Mouse (Mus musculus): ENCODE results near the gene Ppp1r15a. TPM values are rescaled to one million over a fixed set of nuclear protein-coding genes. Genes with fewer than 3 reads are reported as not detected.

Gene Ppp1r15a
- polyA plus RNA-seq, 1 experiment from 2014 or later = 280 TPM

DNA sequence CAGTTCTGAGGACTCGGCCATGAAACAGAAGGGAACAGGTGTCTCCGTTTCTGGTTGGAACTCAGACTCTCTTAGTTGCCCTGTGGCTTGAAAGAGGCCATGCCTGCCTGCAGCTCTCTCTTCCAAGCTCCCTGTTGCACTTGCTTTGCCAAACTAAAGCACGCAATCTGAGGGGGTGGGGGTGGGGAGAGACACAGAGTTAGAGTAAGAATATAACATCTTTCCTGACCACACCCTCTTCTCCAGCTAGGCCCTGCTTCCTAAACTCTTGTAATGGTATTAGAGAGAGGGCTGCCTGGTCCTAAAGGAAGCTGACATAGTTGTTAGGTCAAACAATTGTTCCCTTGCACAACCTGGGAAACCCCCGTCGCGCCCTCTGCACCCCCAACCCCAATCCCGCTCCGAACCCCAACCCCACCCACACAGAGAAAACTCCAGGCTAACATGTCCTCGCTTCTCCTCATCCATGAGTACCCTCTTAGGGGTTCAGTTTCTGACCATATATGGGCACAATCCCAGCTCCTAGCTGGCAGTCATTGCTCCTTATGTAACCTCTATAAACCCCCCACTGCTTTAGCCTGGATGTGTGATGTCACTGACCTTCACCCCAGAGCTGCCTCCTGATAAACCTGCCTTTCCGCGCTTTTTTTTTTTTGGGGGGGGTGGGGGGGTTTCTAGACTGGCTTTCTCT, 24.9 kb upstream of the Ppp1r15a start:
- H3K9ac ChIP-seq = no peak overlapping the region
- no peak overlapping the region for H3K4me2 ChIP-seq
- H3K27me3 ChIP-seq = no peaks in the 10 kb centered on the region; the same call in 1 of the 2 replicates
- WGBS (ENCODE audit: insufficient replicate concordance) = 75% methylated on average over 11 of the region's 11 CpGs
- no peaks in the 10 kb centered on the region for H3K9me3 ChIP-seq (replicated peaks)
- H3K36me3 ChIP-seq (replicated peaks) = no peaks in the 10 kb centered on the region
- H3K4me1 ChIP-seq (replicated peaks) = 0 out of 2 replicates have a peak, but pooled peaks cover 13% of the 10 kb centered on the region
- H3K27ac ChIP-seq (replicated peaks) = no peak overlapping the region
- ATAC-seq (ENCODE audit: insufficient read depth) = no peak
- no peak overlapping the region for H3K4me3 ChIP-seq (replicated peaks)

DNA sequence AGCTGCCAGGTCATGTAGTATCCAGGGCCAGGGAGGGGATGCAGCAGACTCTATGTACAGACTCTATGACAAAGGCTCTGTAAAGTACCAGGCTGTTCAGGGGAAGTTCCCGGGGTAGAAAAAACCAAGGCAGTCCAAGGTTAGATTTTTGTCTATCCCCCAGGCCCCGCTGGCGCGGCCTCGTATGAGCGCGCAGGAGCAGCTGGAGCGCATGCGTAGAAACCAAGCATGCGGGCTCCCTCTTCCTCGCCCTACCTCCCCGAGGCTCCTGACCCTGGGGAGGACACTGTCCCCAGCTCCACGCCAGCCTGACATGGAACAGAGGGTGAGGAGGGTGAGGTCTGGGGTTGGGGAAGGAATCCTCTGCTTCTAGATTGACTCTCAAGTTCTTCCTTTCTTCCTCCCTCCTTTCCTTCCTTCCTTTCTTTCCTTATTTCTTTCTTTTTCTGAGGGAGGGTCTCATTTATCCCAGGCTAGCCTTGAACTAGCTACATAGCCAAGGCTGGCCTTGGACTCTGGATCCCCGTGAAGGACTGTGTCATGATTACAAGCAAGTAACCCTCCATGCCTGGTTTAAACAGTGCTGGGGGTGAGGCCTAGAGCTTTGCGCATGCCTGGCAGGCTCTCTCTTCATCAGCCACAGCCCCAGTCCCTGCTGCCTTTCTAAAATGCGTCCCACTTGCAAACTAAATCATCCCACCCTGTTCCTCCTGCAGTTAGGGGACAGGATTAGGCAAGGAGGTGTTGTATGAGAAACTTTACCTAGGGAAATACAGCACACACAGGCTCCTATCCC, 23.8 kb upstream of the Ppp1r15a start:
- WGBS (ENCODE audit: insufficient replicate concordance) = 78% methylated on average over 16 of the region's 16 CpGs
- no peaks in the 10 kb centered on the region for H3K9me3 ChIP-seq (replicated peaks)
- no peak for ATAC-seq (ENCODE audit: insufficient read depth)

DNA sequence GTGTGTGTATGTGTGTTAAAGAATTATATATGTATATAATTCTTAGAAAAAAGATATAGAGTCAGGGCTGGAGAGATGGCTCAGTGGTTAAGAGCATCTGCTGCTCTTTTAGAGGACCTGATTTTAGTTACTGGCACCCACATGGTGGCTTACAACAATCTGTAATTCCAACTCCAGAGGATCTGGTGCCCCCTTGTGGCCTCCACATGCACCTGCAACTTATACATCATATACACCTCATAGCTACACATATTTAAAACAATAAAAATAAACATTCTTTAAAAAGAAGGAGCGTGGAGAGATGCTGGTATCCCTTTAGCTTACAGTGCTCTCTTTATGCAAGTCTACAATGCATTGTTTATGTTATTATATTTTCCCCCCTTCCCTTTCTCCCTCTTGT, 18.5 kb upstream of the Ppp1r15a start:
- Histone ChIP-seq H3K4me1 (replicated peaks) (no peaks in the 10 kb centered on the region), H3K4me2 (no peak overlapping the region), H3K27me3 (peaks cover 3% of the 10 kb centered on the region; the same call in 1 of the 2 replicates), H3K27ac (replicated peaks) (no peak overlapping the region), H3K9me3 (replicated peaks) (no peaks in the 10 kb centered on the region), H3K36me3 (replicated peaks) (no peaks in the 10 kb centered on the region), H3K4me3 (replicated peaks) (no peak overlapping the region), H3K9ac (no peak overlapping the region)
- no peak for ATAC-seq (ENCODE audit: insufficient read depth)
- WGBS (ENCODE audit: insufficient replicate concordance) = 60% methylated on average over 1 of the region's 1 CpGs

More for the DNA sequence above, 23.8 kb upstream of the Ppp1r15a start:
- Histone ChIP-seq H3K4me3 (replicated peaks) (no peak overlapping the region), H3K4me1 (replicated peaks) (0 out of 2 replicates have a peak, but pooled peaks cover 13% of the 10 kb centered on the region), H3K9ac (no peak overlapping the region), H3K27me3 (no peaks in the 10 kb centered on the region; the same call in 1 of the 2 replicates), H3K36me3 (replicated peaks) (no peaks in the 10 kb centered on the region), H3K4me2 (no peak overlapping the region), H3K27ac (replicated peaks) (no peak overlapping the region)

- 0 out of 2 replicates have a peak, but pooled peaks cover 4% of the 10 kb centered on the region for H3K4me1 ChIP-seq (replicated peaks)
- ATAC-seq (ENCODE audit: insufficient read depth) = no peak
- H3K36me3 ChIP-seq (replicated peaks) = no peaks in the 10 kb centered on the region
- no peak overlapping the region for H3K9ac ChIP-seq
- WGBS (ENCODE audit: insufficient replicate concordance) = 53% methylated on average over 2 of the region's 2 CpGs
- H3K27ac ChIP-seq (replicated peaks) = no peak overlapping the region
- peaks cover 24% of the 10 kb centered on the region for H3K27me3 ChIP-seq
- H3K4me2 ChIP-seq = no peak overlapping the region
- no peak overlapping the region for H3K4me3 ChIP-seq (replicated peaks)
- H3K9me3 ChIP-seq (replicated peaks) = no peaks in the 10 kb centered on the region
Observed at GRCm38 (mm10) chr7:45540213-45540612, 14.1 kb upstream of the Ppp1r15a start.

DNA sequence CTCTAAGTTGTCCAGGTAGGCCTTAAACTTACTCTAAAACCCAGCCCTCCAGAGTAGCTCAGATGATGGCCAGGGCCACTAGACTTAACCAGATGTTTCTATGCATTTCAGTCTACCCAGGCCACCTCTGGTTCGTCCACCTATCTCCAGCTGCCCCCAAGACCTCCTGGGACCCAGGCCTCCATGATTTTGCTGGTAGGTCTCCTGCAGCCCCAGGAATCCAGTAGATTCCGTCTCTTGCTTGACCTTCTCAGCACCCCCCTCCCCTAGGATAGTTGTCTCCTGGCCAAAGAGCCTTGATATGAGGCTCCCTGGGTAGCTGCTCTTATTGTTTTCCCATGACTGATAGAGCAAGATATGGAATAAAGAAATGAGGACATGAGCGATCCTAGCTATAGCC, 13.0 kb upstream of the Ppp1r15a start:
- no peak overlapping the region for H3K4me2 ChIP-seq
- H3K4me3 ChIP-seq (replicated peaks) = no peak overlapping the region
- H3K36me3 ChIP-seq (replicated peaks) = no peaks in the 10 kb centered on the region
- H3K27ac ChIP-seq (replicated peaks) = no peak overlapping the region
- H3K9me3 ChIP-seq (replicated peaks) = no peaks in the 10 kb centered on the region
- H3K27me3 ChIP-seq = peaks cover 24% of the 10 kb centered on the region
- no peak overlapping the region for H3K9ac ChIP-seq
- 0 out of 2 replicates have a peak, but pooled peaks cover 4% of the 10 kb centered on the region for H3K4me1 ChIP-seq (replicated peaks)
- WGBS (ENCODE audit: insufficient replicate concordance) = 62% methylated on average over 3 of the region's 3 CpGs
- ATAC-seq (ENCODE audit: insufficient read depth) = no peak

GRCm38 (mm10) chr7:45538163-45539041, 12.3 kb upstream of the Ppp1r15a start:
- Histone ChIP-seq H3K9me3 (replicated peaks) (no peaks in the 10 kb centered on the region), H3K27ac (replicated peaks) (no peak overlapping the region), H3K36me3 (replicated peaks) (no peaks in the 10 kb centered on the region), H3K4me3 (replicated peaks) (peak overlapping the region; percentile 34), H3K9ac (no peak overlapping the region; the same call in 1 of the 2 replicates), H3K4me1 (replicated peaks) (0 out of 2 replicates have a peak, but pooled peaks cover 4% of the 10 kb centered on the region), H3K4me2 (peak overlapping the region; percentile 67), H3K27me3 (peaks cover 24% of the 10 kb centered on the region)
- WGBS (ENCODE audit: insufficient replicate concordance) = 10% methylated on average over 29 of the region's 29 CpGs
- ATAC-seq (ENCODE audit: insufficient read depth) = peak; percentile 45; the same call in 1 of the 2 replicates

- WGBS (ENCODE audit: insufficient replicate concordance) = 74% methylated on average over 10 of the region's 10 CpGs
- H3K27ac ChIP-seq (replicated peaks) = no peak overlapping the region
- H3K9ac ChIP-seq = no peak overlapping the region
- peak overlapping the region; percentile 67 for H3K4me2 ChIP-seq
- H3K36me3 ChIP-seq (replicated peaks) = no peaks in the 10 kb centered on the region
- no peak overlapping the region for H3K4me3 ChIP-seq (replicated peaks)
- H3K27me3 ChIP-seq = peaks cover 24% of the 10 kb centered on the region
- 0 out of 2 replicates have a peak, but pooled peaks cover 4% of the 10 kb centered on the region for H3K4me1 ChIP-seq (replicated peaks)
- no peak for ATAC-seq (ENCODE audit: insufficient read depth)
- H3K9me3 ChIP-seq (replicated peaks) = no peaks in the 10 kb centered on the region
Observed at GRCm38 (mm10) chr7:45537602-45538001, 11.5 kb upstream of the Ppp1r15a start.

DNA sequence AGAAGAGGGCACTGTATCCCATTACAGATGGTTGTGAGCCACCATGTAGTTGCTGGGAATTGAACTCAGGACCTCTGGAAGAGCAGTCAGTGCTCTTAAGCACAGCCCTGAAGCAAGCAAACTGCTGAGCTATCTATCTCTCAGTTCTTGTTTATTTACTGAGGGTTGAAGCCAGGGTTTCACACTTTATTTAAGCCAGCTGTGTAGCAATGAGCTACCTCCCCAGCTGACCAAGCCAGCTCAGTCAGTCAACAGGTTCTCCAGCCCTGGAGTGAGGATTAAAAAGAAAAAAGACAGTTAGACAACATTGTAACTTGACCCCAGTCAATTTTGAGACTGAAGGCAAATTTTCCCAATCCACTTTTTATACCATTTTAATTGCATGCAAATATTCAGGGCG, 9.6 kb upstream of the Ppp1r15a start:
- Histone ChIP-seq H3K4me3 (replicated peaks) (no peak overlapping the region), H3K9ac (no peak overlapping the region), H3K4me1 (replicated peaks) (0 out of 2 replicates have a peak, but pooled peaks cover 4% of the 10 kb centered on the region), H3K27ac (replicated peaks) (no peak overlapping the region), H3K36me3 (replicated peaks) (no peaks in the 10 kb centered on the region), H3K4me2 (no peak overlapping the region), H3K9me3 (replicated peaks) (no peaks in the 10 kb centered on the region), H3K27me3 (peaks cover 33% of the 10 kb centered on the region)
- no peak for ATAC-seq (ENCODE audit: insufficient read depth)
- WGBS (ENCODE audit: insufficient replicate concordance) = 59% methylated on average over 1 of the region's 1 CpGs

DNA sequence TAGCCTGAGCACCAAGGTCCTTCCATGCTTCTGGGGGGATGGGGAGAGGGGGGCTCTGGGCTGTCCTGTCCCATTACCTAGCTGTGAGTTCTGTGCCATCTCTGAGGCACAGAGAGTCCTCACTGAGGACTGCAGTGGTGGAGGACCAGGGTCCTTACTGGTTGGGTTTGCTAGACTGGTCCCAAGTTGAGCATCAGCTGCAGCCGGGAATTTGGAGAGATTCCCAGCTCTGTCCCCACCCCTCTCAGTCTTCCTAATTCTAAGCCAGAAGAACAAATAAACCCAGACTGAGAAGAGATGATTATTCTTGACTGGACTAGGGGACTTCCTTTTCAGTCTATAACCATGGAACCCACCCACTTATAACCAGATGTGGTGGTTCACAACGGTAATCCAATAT, 4.6 kb upstream of the Ppp1r15a start:
- H3K27ac ChIP-seq (replicated peaks) = no peak overlapping the region
- no peak overlapping the region for H3K4me3 ChIP-seq (replicated peaks)
- H3K4me1 ChIP-seq (replicated peaks) = peaks cover 31% of the 10 kb centered on the region
- no peak overlapping the region for H3K4me2 ChIP-seq
- no peak overlapping the region for H3K9ac ChIP-seq
- no peaks in the 10 kb centered on the region for H3K9me3 ChIP-seq (replicated peaks)
- 60% methylated on average over 2 of the region's 2 CpGs for WGBS (ENCODE audit: insufficient replicate concordance)
- H3K27me3 ChIP-seq = peaks cover 17% of the 10 kb centered on the region
- H3K36me3 ChIP-seq (replicated peaks) = no peaks in the 10 kb centered on the region
- ATAC-seq (ENCODE audit: insufficient read depth) = no peak

DNA sequence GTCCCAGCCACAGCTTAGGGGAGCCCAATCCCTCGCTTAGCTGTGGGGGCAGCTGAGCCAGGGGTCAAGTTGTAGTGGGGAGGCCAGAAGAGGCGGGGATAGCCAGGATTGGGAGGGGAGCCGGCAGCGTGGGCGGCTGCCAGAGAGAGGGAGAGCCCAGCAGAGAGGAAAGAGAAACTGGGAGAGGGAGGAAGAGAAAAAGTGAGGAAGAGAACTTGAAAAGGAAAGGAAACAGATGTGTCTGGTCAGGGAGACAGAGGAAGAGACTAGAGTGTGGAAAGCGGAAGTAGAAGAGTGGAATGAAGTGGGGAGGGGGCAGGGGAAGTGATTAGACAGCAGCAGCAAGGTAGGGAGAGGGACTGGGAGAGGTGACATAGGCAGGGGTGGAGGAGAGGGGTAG, 3.4 kb upstream of the Ppp1r15a start:
- Histone ChIP-seq H3K36me3 (replicated peaks) (peaks cover 5% of the 10 kb centered on the region), H3K9me3 (replicated peaks) (no peaks in the 10 kb centered on the region), H3K27ac (replicated peaks) (no peak overlapping the region), H3K4me2 (peak overlapping the region; percentile 2; the same call in 1 of the 2 replicates), H3K4me3 (replicated peaks) (no peak overlapping the region), H3K4me1 (replicated peaks) (peaks cover 40% of the 10 kb centered on the region), H3K9ac (no peak overlapping the region), H3K27me3 (peaks cover 17% of the 10 kb centered on the region)
- no peak for ATAC-seq (ENCODE audit: insufficient read depth)
- 6% methylated on average over 6 of the region's 6 CpGs for WGBS (ENCODE audit: insufficient replicate concordance)

All from liver, embryonic 15.5 days (tissue).